Mouse (Mus musculus): ENCODE data around the gene Pcdh9. TPM values are rescaled to one million over a fixed set of nuclear protein-coding genes. Genes with fewer than 3 reads are reported as not detected.

Gene Pcdh9
- polyA plus RNA-seq, 1 experiment from 2014 or later: 25.3 TPM

- 64% methylated on average over 2 of the region's 2 CpGs for WGBS
- H3K4me2 ChIP-seq (replicated peaks; ENCODE audit: low read depth, low read length): no peak overlapping the region
- H3K4me1 ChIP-seq (ENCODE audit: control insufficient read depth, insufficient read depth, low read length): no peaks in the 10 kb centered on the region
- H3K9ac ChIP-seq (replicated peaks; ENCODE audit: low read depth, low read length): no peak overlapping the region
- no peak overlapping the region for H3K4me3 ChIP-seq (ENCODE audit: low read depth, low read length)
- no peaks in the 10 kb centered on the region for H3K27me3 ChIP-seq (ENCODE audit: control insufficient read depth, insufficient read depth, low read length)
- H3K27ac ChIP-seq (ENCODE audit: low read length): no peak overlapping the region
- H3K9me3 ChIP-seq (ENCODE audit: control insufficient read depth, low read depth, low read length): no peaks in the 10 kb centered on the region
- no peaks in the 10 kb centered on the region for H3K36me3 ChIP-seq (ENCODE audit: control insufficient read depth, insufficient read depth, low read length)
- no peak for ATAC-seq (ENCODE audit: insufficient number of reproducible peaks, insufficient read depth, low FRiP score, low read depth)
These were observed 326.1 kb downstream of the Pcdh9 start for GRCm38 (mm10) chr14:93564361-93564760.

- Histone ChIP-seq H3K4me3 (ENCODE audit: low read depth, low read length) (no peak overlapping the region), H3K36me3 (ENCODE audit: control insufficient read depth, insufficient read depth, low read length) (no peaks in the 10 kb centered on the region), H3K4me2 (replicated peaks; ENCODE audit: low read depth, low read length) (no peak overlapping the region), H3K4me1 (ENCODE audit: control insufficient read depth, insufficient read depth, low read length) (no peaks in the 10 kb centered on the region), H3K9ac (replicated peaks; ENCODE audit: low read depth, low read length) (no peak overlapping the region), H3K27me3 (ENCODE audit: control insufficient read depth, insufficient read depth, low read length) (no peaks in the 10 kb centered on the region), H3K27ac (ENCODE audit: low read length) (no peak overlapping the region), H3K9me3 (ENCODE audit: control insufficient read depth, low read depth, low read length) (no peaks in the 10 kb centered on the region)
- WGBS: 59% methylated on average over 1 of the region's 1 CpGs
- ATAC-seq (ENCODE audit: insufficient number of reproducible peaks, insufficient read depth, low FRiP score, low read depth): no peak
These were observed 328.9 kb downstream of the Pcdh9 start for GRCm38 (mm10) chr14:93561577-93561976.

GRCm38 (mm10) chr14:93553771-93554170 is 336.7 kb downstream of the Pcdh9 start:
- H3K4me2 ChIP-seq (replicated peaks; ENCODE audit: low read depth, low read length): no peak overlapping the region
- no peaks in the 10 kb centered on the region for H3K36me3 ChIP-seq (ENCODE audit: control insufficient read depth, insufficient read depth, low read length)
- WGBS: 64% methylated on average over 3 of the region's 3 CpGs
- ATAC-seq (ENCODE audit: insufficient number of reproducible peaks, insufficient read depth, low FRiP score, low read depth): no peak
- H3K4me1 ChIP-seq (ENCODE audit: control insufficient read depth, insufficient read depth, low read length): no peaks in the 10 kb centered on the region
- no peaks in the 10 kb centered on the region for H3K9me3 ChIP-seq (ENCODE audit: control insufficient read depth, low read depth, low read length)
- H3K4me3 ChIP-seq (ENCODE audit: low read depth, low read length): no peak overlapping the region
- H3K9ac ChIP-seq (replicated peaks; ENCODE audit: low read depth, low read length): no peak overlapping the region
- no peak overlapping the region for H3K27ac ChIP-seq (ENCODE audit: low read length)
- H3K27me3 ChIP-seq (ENCODE audit: control insufficient read depth, insufficient read depth, low read length): no peaks in the 10 kb centered on the region

GRCm38 (mm10) chr14:93545575-93545974 is 344.9 kb downstream of the Pcdh9 start:
- Histone ChIP-seq H3K9me3 (ENCODE audit: control insufficient read depth, low read depth, low read length) (no peaks in the 10 kb centered on the region), H3K9ac (replicated peaks; ENCODE audit: low read depth, low read length) (no peak overlapping the region), H3K4me2 (replicated peaks; ENCODE audit: low read depth, low read length) (no peak overlapping the region), H3K4me1 (ENCODE audit: control insufficient read depth, insufficient read depth, low read length) (no peaks in the 10 kb centered on the region), H3K27me3 (ENCODE audit: control insufficient read depth, insufficient read depth, low read length) (no peaks in the 10 kb centered on the region), H3K36me3 (ENCODE audit: control insufficient read depth, insufficient read depth, low read length) (no peaks in the 10 kb centered on the region), H3K4me3 (ENCODE audit: low read depth, low read length) (no peak overlapping the region), H3K27ac (ENCODE audit: low read length) (no peak overlapping the region)
- no peak for ATAC-seq (ENCODE audit: insufficient number of reproducible peaks, insufficient read depth, low FRiP score, low read depth)
- WGBS: 66% methylated on average over 6 of the region's 6 CpGs

- no peaks in the 10 kb centered on the region for H3K9me3 ChIP-seq (ENCODE audit: control insufficient read depth, low read depth, low read length)
- ATAC-seq (ENCODE audit: insufficient number of reproducible peaks, insufficient read depth, low FRiP score, low read depth): no peak
- no peaks in the 10 kb centered on the region for H3K4me1 ChIP-seq (ENCODE audit: control insufficient read depth, insufficient read depth, low read length)
- no peak overlapping the region for H3K4me3 ChIP-seq (ENCODE audit: low read depth, low read length)
- no peaks in the 10 kb centered on the region for H3K36me3 ChIP-seq (ENCODE audit: control insufficient read depth, insufficient read depth, low read length)
- 78% methylated on average over 11 of the region's 11 CpGs for WGBS
- no peak overlapping the region for H3K9ac ChIP-seq (replicated peaks; ENCODE audit: low read depth, low read length)
- H3K27me3 ChIP-seq (ENCODE audit: control insufficient read depth, insufficient read depth, low read length): no peaks in the 10 kb centered on the region
- no peak overlapping the region for H3K4me2 ChIP-seq (replicated peaks; ENCODE audit: low read depth, low read length)
- no peak overlapping the region for H3K27ac ChIP-seq (ENCODE audit: low read length)
These were observed 346.4 kb downstream of the Pcdh9 start for GRCm38 (mm10) chr14:93543970-93544627.

GRCm38 (mm10) chr14:93543561-93543960 is 346.9 kb downstream of the Pcdh9 start:
- no peak overlapping the region for H3K27ac ChIP-seq (ENCODE audit: low read length)
- no peaks in the 10 kb centered on the region for H3K9me3 ChIP-seq (ENCODE audit: control insufficient read depth, low read depth, low read length)
- no peaks in the 10 kb centered on the region for H3K27me3 ChIP-seq (ENCODE audit: control insufficient read depth, insufficient read depth, low read length)
- no peak for ATAC-seq (ENCODE audit: insufficient number of reproducible peaks, insufficient read depth, low FRiP score, low read depth)
- H3K4me2 ChIP-seq (replicated peaks; ENCODE audit: low read depth, low read length): no peak overlapping the region
- no peaks in the 10 kb centered on the region for H3K4me1 ChIP-seq (ENCODE audit: control insufficient read depth, insufficient read depth, low read length)
- H3K36me3 ChIP-seq (ENCODE audit: control insufficient read depth, insufficient read depth, low read length): no peaks in the 10 kb centered on the region
- no peak overlapping the region for H3K9ac ChIP-seq (replicated peaks; ENCODE audit: low read depth, low read length)
- 71% methylated on average over 3 of the region's 3 CpGs for WGBS
- no peak overlapping the region for H3K4me3 ChIP-seq (ENCODE audit: low read depth, low read length)

- Histone ChIP-seq H3K27ac (ENCODE audit: low read length) (no peak overlapping the region), H3K4me1 (ENCODE audit: control insufficient read depth, insufficient read depth, low read length) (no peaks in the 10 kb centered on the region), H3K9me3 (ENCODE audit: control insufficient read depth, low read depth, low read length) (no peaks in the 10 kb centered on the region), H3K9ac (replicated peaks; ENCODE audit: low read depth, low read length) (no peak overlapping the region), H3K27me3 (ENCODE audit: control insufficient read depth, insufficient read depth, low read length) (no peaks in the 10 kb centered on the region), H3K4me2 (replicated peaks; ENCODE audit: low read depth, low read length) (no peak overlapping the region), H3K36me3 (ENCODE audit: control insufficient read depth, insufficient read depth, low read length) (no peaks in the 10 kb centered on the region), H3K4me3 (ENCODE audit: low read depth, low read length) (no peak overlapping the region)
- ATAC-seq (ENCODE audit: insufficient number of reproducible peaks, insufficient read depth, low FRiP score, low read depth): no peak
- WGBS: 81% methylated on average over 4 of the region's 4 CpGs
These were observed 355.6 kb downstream of the Pcdh9 start for GRCm38 (mm10) chr14:93534928-93535327.

GRCm38 (mm10) chr14:93523430-93523829 is 367.0 kb downstream of the Pcdh9 start:
- Histone ChIP-seq H3K4me1 (ENCODE audit: control insufficient read depth, insufficient read depth, low read length) (peaks cover 5% of the 10 kb centered on the region; the same call in 1 of the 2 replicates), H3K27ac (ENCODE audit: low read length) (no peak overlapping the region), H3K4me2 (replicated peaks; ENCODE audit: low read depth, low read length) (no peak overlapping the region), H3K27me3 (ENCODE audit: control insufficient read depth, insufficient read depth, low read length) (no peaks in the 10 kb centered on the region), H3K9me3 (ENCODE audit: control insufficient read depth, low read depth, low read length) (no peaks in the 10 kb centered on the region), H3K4me3 (ENCODE audit: low read depth, low read length) (no peak overlapping the region), H3K9ac (replicated peaks; ENCODE audit: low read depth, low read length) (no peak overlapping the region), H3K36me3 (ENCODE audit: control insufficient read depth, insufficient read depth, low read length) (no peaks in the 10 kb centered on the region)
- no peak for ATAC-seq (ENCODE audit: insufficient number of reproducible peaks, insufficient read depth, low FRiP score, low read depth)
- 65% methylated on average over 8 of the region's 8 CpGs for WGBS

GRCm38 (mm10) chr14:93520166-93520565 is 370.3 kb downstream of the Pcdh9 start:
- H3K4me2 ChIP-seq (replicated peaks; ENCODE audit: low read depth, low read length): no peak overlapping the region
- H3K4me3 ChIP-seq (ENCODE audit: low read depth, low read length): no peak overlapping the region
- H3K27ac ChIP-seq (ENCODE audit: low read length): no peak overlapping the region
- no peaks in the 10 kb centered on the region for H3K27me3 ChIP-seq (ENCODE audit: control insufficient read depth, insufficient read depth, low read length)
- 72% methylated on average over 5 of the region's 5 CpGs for WGBS
- peaks cover 5% of the 10 kb centered on the region; the same call in 1 of the 2 replicates for H3K4me1 ChIP-seq (ENCODE audit: control insufficient read depth, insufficient read depth, low read length)
- no peaks in the 10 kb centered on the region for H3K36me3 ChIP-seq (ENCODE audit: control insufficient read depth, insufficient read depth, low read length)
- H3K9ac ChIP-seq (replicated peaks; ENCODE audit: low read depth, low read length): no peak overlapping the region
- no peaks in the 10 kb centered on the region for H3K9me3 ChIP-seq (ENCODE audit: control insufficient read depth, low read depth, low read length)
- ATAC-seq (ENCODE audit: insufficient number of reproducible peaks, insufficient read depth, low FRiP score, low read depth): no peak
